Mouse (Mus musculus) left cerebral cortex, postnatal 10 days (tissue): ENCODE data around the gene AU018091. TPM values are rescaled to one million over a fixed set of nuclear protein-coding genes. Genes with fewer than 3 reads are reported as not detected.
"Not testable (repeated sequence)": the region's sequence is repeated elsewhere in the genome, so short reads cannot be mapped to it uniquely, and the experiment has no call there.

ENCODE experiments used
- DNase-seq, 2 experiments: peaks; one replicate each; pipeline ENCODE4 v3.0.0; 2021 to 2022; ENCODE audit warnings: low spot score in 2 of 2, mixed read lengths in 1 of 2; ENCODE audit errors: extremely low spot score in 1 of 2
- intact Hi-C: fragments of 180-260 bp; cut with DNase I; formaldehyde crosslinking; loops from one replicate; pipeline ENCODE4 v1.15.1; 2025
- microRNA-seq: library from miRNA; unstranded; fragments of <30 nt; microRNA quantifications from one replicate; pipeline ENCODE4 v1.2.0, GENCODE M21; 2022
- total RNA-seq, 2 experiments: library from RNA; stranded (reverse); gene quantifications; 2 replicates each; pipeline ENCODE4 v1.2.3; 2021

The AU018091 gene
- total RNA-seq, 2 experiments from 2014 or later = not detected

- DNase-seq = no peak
- intact Hi-C loops = no loop called here
Observed at GRCm38 (mm10) chr7:3184394-3184793, 15.4 kb upstream of the AU018091 start.

- DNase-seq, intact Hi-C loops: not testable (repeated sequence)
Observed at GRCm38 (mm10) chr7:3180958-3181357, 12.0 kb upstream of the AU018091 start.

GRCm38 (mm10) chr7:3168296-3168695 lies 707 bp downstream of the AU018091 start:
- intact Hi-C loops = no loop called here

GRCm38 (mm10) chr7:3166270-3166669 lies 2.7 kb downstream of the AU018091 start:
- no peak for DNase-seq
- intact Hi-C loops = no loop called here

More at GRCm38 (mm10) chr7:3168296-3168695, 707 bp downstream of the AU018091 start:
- DNase-seq = no peak

GRCm38 (mm10) chr7:3164991-3165390 lies 4.0 kb downstream of the AU018091 start:
- intact Hi-C loops = no loop called here
- no peak for DNase-seq

GRCm38 (mm10) chr7:3164381-3164780 lies 4.6 kb downstream of the AU018091 start:
- intact Hi-C loops = no loop called here
- DNase-seq = no peak

GRCm38 (mm10) chr7:3150376-3150775 lies 18.6 kb downstream of the AU018091 start:
- no peak for DNase-seq
- intact Hi-C loops = no loop called here

- intact Hi-C loops = no loop called here
- DNase-seq = no peak
Observed at GRCm38 (mm10) chr7:3146072-3146471, 22.9 kb downstream of the AU018091 start.

- intact Hi-C loops = no loop called here
- no peak for DNase-seq
Observed at GRCm38 (mm10) chr7:3143329-3143728, 25.7 kb downstream of the AU018091 start.

GRCm38 (mm10) chr7:3135606-3136005 lies 33.4 kb downstream of the AU018091 start:
- DNase-seq = no peak
- intact Hi-C loops = no loop called here

- DNase-seq = no peak
- intact Hi-C loops = no loop called here
Observed at GRCm38 (mm10) chr7:3134654-3135053, 34.3 kb downstream of the AU018091 start.

- intact Hi-C loops = no loop called here
- DNase-seq = no peak
Observed at GRCm38 (mm10) chr7:3130342-3130741, 38.7 kb downstream of the AU018091 start.

GRCm38 (mm10) chr7:3128564-3128963 lies 40.4 kb downstream of the AU018091 start:
- intact Hi-C loops, DNase-seq: not testable (repeated sequence)

GRCm38 (mm10) chr7:3111193-3111592 lies 57.8 kb downstream of the AU018091 start:
- intact Hi-C loops, DNase-seq: not testable (repeated sequence)

- DNase-seq, intact Hi-C loops: not testable (repeated sequence)
Observed at GRCm38 (mm10) chr7:3106516-3107077, 62.4 kb downstream of the AU018091 start.

Small RNA genes within 50 kb of the gene (microRNA-seq; reads per million reads assigned to microRNA genes)
- gene Mir290a (not detected), gene Mir290b (not detected), gene Mir291a (not detected), gene Mir292 (not detected), gene Mir292b (not detected)

Other genes with a start within 250 kb of the AU018091 start
- under 1 TPM; 0.08 to 0.19 TPM for gene Nlrp12, start 80.5 kb upstream of the AU018091 start, total RNA-seq
- 10 to 100 TPM; 77.1 to 81.5 TPM for gene Myadm, start 119.9 kb upstream of the AU018091 start, total RNA-seq
- gene Prkcg, start 120.0 kb upstream of the AU018091 start, total RNA-seq = 100 to 1,000 TPM; 323 to 329 TPM
- 100 to 1,000 TPM; 144 to 148 TPM for gene Cacng7, start 163.8 kb upstream of the AU018091 start, total RNA-seq
- gene Cacng8, start 221.5 kb upstream of the AU018091 start, total RNA-seq = 100 to 1,000 TPM; 161 to 164 TPM